In the genomic region with DNA sequence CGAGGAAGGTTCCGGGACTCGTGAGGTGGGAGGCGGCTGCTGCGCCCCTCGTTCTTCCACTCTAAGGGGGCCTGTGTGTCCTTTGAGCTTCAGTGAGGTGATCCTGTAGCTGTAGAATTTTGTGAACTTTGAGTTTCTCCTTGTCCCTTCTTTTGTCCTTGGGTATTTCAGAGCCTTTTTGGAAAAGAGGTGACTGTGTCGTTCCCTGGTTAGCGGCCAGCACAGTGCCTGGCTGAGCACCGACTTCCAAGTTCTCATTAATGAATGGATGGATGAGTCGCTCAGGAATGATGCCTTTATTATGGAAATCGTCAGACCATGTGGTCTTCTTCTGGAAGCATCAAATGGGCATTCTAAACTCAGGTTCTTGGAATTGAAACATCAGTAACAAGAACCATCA, we compare ENCODE assay signal across 25 mouse cellular contexts.
DNase-seq lines count a peak whose midpoint lies in the region; ATAC-seq lines count a peak whose summit lies in the region.
"Had no signal": no experiment of that assay in that cellular context is flagged by ENCODE, and none has a peak within 500 bp of the region (broad histone marks: within the 10 kb centered on the region; RNA-seq: fewer than 3 reads in every experiment).

No protein-coding gene starts in this region.

- H3K9me3 ChIP-seq in intestine, embryonic 15.5 days = no peaks in the 10 kb centered on the region
- H3K9me3 ChIP-seq: embryonic facial prominence, embryonic 15.5 days; limb, embryonic 15.5 days; liver, embryonic 15.5 days; neural tube, embryonic 13.5 days had no signal

- H3K36me3 ChIP-seq in intestine, embryonic 15.5 days = no peaks in the 10 kb centered on the region
- H3K36me3 ChIP-seq: embryonic facial prominence, embryonic 15.5 days; limb, embryonic 15.5 days; liver, embryonic 15.5 days; neural tube, embryonic 13.5 days had no signal

- peak; percentile 51 for DNase-seq in adrenal gland, adult 2 months
- DNase-seq in adrenal gland, adult 8-10 months = no peak
- DNase-seq in cerebellum, postnatal 25 days = peak; percentile 29 to 54
- no peak for DNase-seq in cerebellum, adult 8-10 months
- peak; percentile 16 for DNase-seq in kidney, adult 18-20 months
- DNase-seq in kidney, postnatal 36 days = no peak
- DNase-seq in ZHBTc4 (ENCODE audit: low read depth, low spot score) = peak; percentile 51
- DNase-seq: cerebellum, adult 11-12 months; heart, postnatal 10 days; kidney, postnatal 10 days; right cerebral cortex, postnatal 25 days; thymus, adult 2 months had no signal

- no peak overlapping the region for H3K4me3 ChIP-seq in intestine, embryonic 15.5 days (replicated peaks)
- H3K4me3 ChIP-seq: embryonic facial prominence, embryonic 15.5 days; limb, embryonic 15.5 days; liver, embryonic 15.5 days; neural tube, embryonic 13.5 days had no signal

- H3K9ac ChIP-seq in intestine, embryonic 15.5 days = no peak overlapping the region
- H3K9ac ChIP-seq: embryonic facial prominence, embryonic 15.5 days; hindbrain, embryonic 14.5 days; limb, embryonic 15.5 days; liver, embryonic 15.5 days; neural tube, embryonic 13.5 days had no signal

- 82% methylated on average over 11 of the region's 11 CpGs for WGBS in intestine, embryonic 15.5 days

- H3K27ac ChIP-seq in intestine, embryonic 15.5 days = no peak overlapping the region
- H3K27ac ChIP-seq: embryonic facial prominence, embryonic 15.5 days; hindbrain, embryonic 14.5 days; limb, embryonic 15.5 days; liver, embryonic 15.5 days; macrophage; neural tube, embryonic 13.5 days had no signal

- no peak overlapping the region for H3K4me2 ChIP-seq in intestine, embryonic 15.5 days (replicated peaks)
- H3K4me2 ChIP-seq: embryonic facial prominence, embryonic 15.5 days; heart, embryonic 11.5 days; hindbrain, embryonic 14.5 days; limb, embryonic 15.5 days; liver, embryonic 15.5 days; midbrain, embryonic 11.5 days; neural tube, embryonic 13.5 days had no signal

- H3K27me3 ChIP-seq in intestine, embryonic 15.5 days (replicated peaks) = no peaks in the 10 kb centered on the region
- H3K27me3 ChIP-seq: embryonic facial prominence, embryonic 15.5 days; limb, embryonic 15.5 days; liver, embryonic 15.5 days; neural tube, embryonic 13.5 days; Patski had no signal

- ATAC-seq in intestine, embryonic 15.5 days = no peak
- ATAC-seq: activated CD4-positive, CD25-positive, alpha-beta regulatory T cell, adult 4 months; CD4-positive, CD25-positive, alpha-beta regulatory T cell, adult 4 months; intestine, postnatal 0 days; Patski had no signal

- no peaks in the 10 kb centered on the region for H3K4me1 ChIP-seq in intestine, embryonic 15.5 days (replicated peaks)
- H3K4me1 ChIP-seq: embryonic facial prominence, embryonic 15.5 days; limb, embryonic 15.5 days; liver, embryonic 15.5 days; neural tube, embryonic 13.5 days had no signal

Comparison
In these comparisons a context has a peak if more than half of its experiments do, and no peak if none do; other contexts are left out.
1. DNase-seq: peak in adrenal gland, adult 2 months (single experiment), cerebellum, postnatal 25 days (2 of 2), kidney, adult 18-20 months (single experiment) and ZHBTc4 (single experiment); none in adrenal gland, adult 8-10 months (single experiment), cerebellum, adult 8-10 months (single experiment) and kidney, postnatal 36 days (0 of 2).